Mouse (Mus musculus) CH12.LX (cell line): Measurements from ENCODE around the gene Tmem130. TPM values are rescaled to one million over a fixed set of nuclear protein-coding genes. Genes with fewer than 3 reads are reported as not detected.
A peak's percentile ranks its signal among the peaks of the same experiment; 100 is the strongest.

Source experiments
- DNase-seq: peaks from one replicate; pipeline ENCODE4 v3.0.0-alpha.2; 2013; ENCODE audit errors: extremely low read depth
- H3K27ac ChIP-seq: 2 replicates; pipeline ENCODE4 v1.5.1; 2012; ENCODE audit warnings: low read depth, mild to moderate bottlenecking, control low read depth, moderate library complexity; ENCODE audit not compliant: insufficient read depth
- H3K27me3 ChIP-seq: replicated peaks from 2 replicates; pipeline ENCODE3; 2012; ENCODE audit warnings: inconsistent platforms
- H3K36me3 ChIP-seq, 2 experiments: replicated peaks in 1 of 2; 2 replicates each; pipeline versions ENCODE3 to v1.6.1; 2012; ENCODE audit warnings: inconsistent platforms in 1 of 2, low read length in 1 of 2, mild to moderate bottlenecking in 1 of 2, mixed read lengths in 1 of 2, moderate library complexity in 1 of 2; ENCODE audit not compliant: control insufficient read depth in 1 of 2, insufficient read depth in 1 of 2
- H3K4me1 ChIP-seq, 2 experiments: 2 replicates each; pipeline ENCODE4 v1.6.1; 2012; ENCODE audit warnings: inconsistent platforms in 1 of 2, moderate library complexity in 1 of 2; ENCODE audit not compliant: insufficient read depth in 2 of 2, control insufficient read depth in 1 of 2
- H3K4me2 ChIP-seq: 2 replicates; pipeline ENCODE4 v1.6.1; 2012; ENCODE audit warnings: low read depth, mild to moderate bottlenecking, control low read depth; ENCODE audit not compliant: poor library complexity, insufficient read depth, severe bottlenecking
- H3K4me3 ChIP-seq, 3 experiments: fragments of 150-350 bp in 1 of 3; sonication (generic) in 1 of 3; replicated peaks in 1 of 3; 2 replicates each; pipeline versions ENCODE3 to v1.5.1; 2011 to 2012; ENCODE audit warnings: low read depth in 2 of 3, low read length in 2 of 3, mild to moderate bottlenecking in 2 of 3, moderate library complexity in 2 of 3, control low read depth in 1 of 3, improper control_type of control experiment in 1 of 3, inconsistent platforms in 1 of 3, mixed read lengths in 1 of 3; ENCODE audit not compliant: poor library complexity in 1 of 3
- H3K79me2 ChIP-seq: replicated peaks from 2 replicates; pipeline ENCODE4 v1.6.1; 2012; ENCODE audit warnings: mild to moderate bottlenecking, moderate library complexity; ENCODE audit not compliant: control insufficient read depth, poor library complexity, insufficient read depth, severe bottlenecking; ENCODE audit errors: extremely low read depth
- H3K9ac ChIP-seq: 2 replicates; pipeline ENCODE4 v1.6.1; 2012; ENCODE audit warnings: low read depth, mild to moderate bottlenecking, control low read depth, moderate library complexity; ENCODE audit not compliant: insufficient read depth
- H3K9me3 ChIP-seq: replicated peaks from 2 replicates; pipeline ENCODE3; 2012; ENCODE audit warnings: low read length, inconsistent platforms, mixed read lengths
- CTCF ChIP-seq, 2 experiments: IDR thresholded peaks in 1 of 2; conservative IDR thresholded peaks in 1 of 2; 2 replicates each; pipeline ENCODE4 v1.5.1; 2011 to 2012; ENCODE audit warnings: low read depth in 2 of 2, low read length in 2 of 2, improper control_type of control experiment in 1 of 2, inconsistent platforms in 1 of 2, mild to moderate bottlenecking in 1 of 2, moderate library complexity in 1 of 2
- EP300 ChIP-seq: IDR thresholded peaks from 2 replicates; pipeline ENCODE4 v1.6.1; 2011; ENCODE audit warnings: low read length, improper control_type of control experiment
- ETS1 ChIP-seq: conservative IDR thresholded peaks from 2 replicates; pipeline ENCODE4 v1.6.1; 2012; ENCODE audit warnings: low read depth, mild to moderate bottlenecking, inconsistent platforms, low read length, improper control_type of control experiment, moderate library complexity
- JUN ChIP-seq: IDR thresholded peaks from 2 replicates; pipeline ENCODE4 v1.6.1; 2011; ENCODE audit warnings: low read depth, mild to moderate bottlenecking, low read length, improper control_type of control experiment, moderate library complexity; ENCODE audit not compliant: insufficient read depth
- JUND ChIP-seq: conservative IDR thresholded peaks from 2 replicates; pipeline ENCODE4 v1.6.1; 2011; ENCODE audit warnings: low read depth, low read length, improper control_type of control experiment
- MAX ChIP-seq: IDR thresholded peaks from 2 replicates; pipeline ENCODE4 v1.6.1; 2011; ENCODE audit warnings: low read length, improper control_type of control experiment
- MEF2A ChIP-seq: IDR thresholded peaks from 2 replicates; pipeline ENCODE4 v1.6.1; 2014; ENCODE audit warnings: low read depth, mild to moderate bottlenecking, inconsistent platforms, low read length, improper control_type of control experiment, borderline replicate concordance
- MYC ChIP-seq: IDR thresholded peaks from 2 replicates; pipeline ENCODE4 v1.6.1; 2011; ENCODE audit warnings: low read depth, mild to moderate bottlenecking, improper control_type of control experiment, low read length
- NELFE ChIP-seq: IDR thresholded peaks from 2 replicates; pipeline ENCODE4 v1.6.1; 2011; ENCODE audit warnings: low read depth, low read length, improper control_type of control experiment
- PAX5 ChIP-seq: IDR thresholded peaks from 2 replicates; pipeline ENCODE4 v1.6.1; 2012; ENCODE audit warnings: low read length, inconsistent platforms, mixed read lengths
- POLR2AphosphoS2 ChIP-seq: IDR thresholded peaks from 2 replicates; pipeline ENCODE4 v1.6.1; 2011; ENCODE audit warnings: low read depth, low read length, improper control_type of control experiment
- RAD21 ChIP-seq: IDR thresholded peaks from 2 replicates; pipeline ENCODE4 v1.6.1; 2011; ENCODE audit warnings: low read depth, mild to moderate bottlenecking, low read length, improper control_type of control experiment, moderate library complexity
- RCOR1 ChIP-seq: conservative IDR thresholded peaks from 2 replicates; pipeline ENCODE4 v1.6.1; 2012; ENCODE audit warnings: low read depth, mild to moderate bottlenecking, inconsistent platforms, low read length, improper control_type of control experiment
- SIN3A ChIP-seq: IDR thresholded peaks from 2 replicates; pipeline ENCODE4 v1.6.1; 2012; ENCODE audit warnings: low read length, improper control_type of control experiment, inconsistent platforms
- UBTF ChIP-seq: IDR thresholded peaks from 2 replicates; pipeline ENCODE4 v1.6.1; 2012; ENCODE audit warnings: low read depth, mild to moderate bottlenecking, inconsistent platforms, low read length, improper control_type of control experiment, moderate library complexity
- USF1 ChIP-seq: IDR thresholded peaks from 2 replicates; pipeline ENCODE4 v1.6.1; 2014; ENCODE audit warnings: low read depth, mild to moderate bottlenecking, inconsistent platforms, low read length, improper control_type of control experiment
- ZMIZ1 ChIP-seq: IDR thresholded peaks from 2 replicates; pipeline ENCODE4 v1.6.1; 2012; ENCODE audit warnings: low read depth, mild to moderate bottlenecking, inconsistent platforms, low read length, improper control_type of control experiment
- dilution Hi-C: fragments of 300-500 bp; cut with MboI; formaldehyde crosslinking; loops from 2 replicates; pipeline ENCODE4 v1.14.3; 2020; ENCODE audit warnings: low sequenced_read_pairs; ENCODE audit not compliant: extremely low pct_unique_long_range_greater_than_20kb, extremely low pct_ligation_motif_present
- in situ Hi-C: fragments of 300-500 bp; cut with MboI; formaldehyde crosslinking; loops from 3 replicates; pipeline ENCODE4 v1.14.3; 2019; ENCODE audit warnings: low sequenced_read_pairs, low pct_ligation_motif_present, low pct_unique_long_range_greater_than_20kb, mixed read lengths
- polyA plus RNA-seq: library from polyadenylated mRNA; unstranded; fragments of >175 nt; gene quantifications from 2 replicates; pipeline ENCODE4 v1.2.1, GENCODE M21; 2012; ENCODE audit warnings: low read depth; ENCODE audit not compliant: insufficient read length
- total RNA-seq, 2 experiments: library from RNA; depleted of rRNA; stranded (reverse); fragments of 300-350 nt in 1 of 2; fragments of >200 nt in 1 of 2; gene quantifications; 2 replicates each; pipeline ENCODE4 v1.2.3; 2012 to 2014

Gene Tmem130
- total and polyA plus RNA-seq, 3 experiments, result not detected

- no peak overlapping the region for H3K4me3 ChIP-seq
- no peaks in the 10 kb centered on the region for H3K79me2 ChIP-seq
- no peaks in the 10 kb centered on the region for H3K27me3 ChIP-seq
- H3K36me3 ChIP-seq, result peaks cover 86 to 96% of the 10 kb centered on the region in 2 experiments
- TF ChIP-seq PAX5, result no peak
- TF ChIP-seq SIN3A, result no peak
- TF ChIP-seq JUND, result no peak
- no peak for TF ChIP-seq JUN
- peak in 1 of 2 experiments; percentile 41; a peak in 2 of 4 replicates for TF ChIP-seq CTCF (conservative IDR thresholded peaks at IDR 0.05 in 1 of 2, IDR thresholded peaks at IDR 0.05 in 1 of 2; ENCODE audit: low read depth in 2 of 2, low read length in 2 of 2)
- TF ChIP-seq RCOR1, result no peak
- no peak for TF ChIP-seq MYC
- no peak for TF ChIP-seq ZMIZ1
- TF ChIP-seq, all 38 proteins: peak for 1
- Histone ChIP-seq H3K9ac (no peak overlapping the region), H3K27ac (no peak overlapping the region), H3K4me1 (0 out of 4 replicates have a peak, but pooled peaks cover 0 to 2% of the 10 kb centered on the region in 2 experiments), H3K4me2 (no peak overlapping the region), H3K9me3 (no peaks in the 10 kb centered on the region)
- no peak for DNase-seq
- in situ Hi-C loops (no loop called here), dilution Hi-C loops (no loop called here)
Observed at GRCm38 (mm10) chr5:144793374-144793773, 31.8 kb upstream of the Tmem130 start.

- Histone ChIP-seq H3K9ac (no peak overlapping the region), H3K27ac (no peak overlapping the region), H3K27me3 (no peaks in the 10 kb centered on the region), H3K36me3 (peaks cover 79 to 96% of the 10 kb centered on the region in 2 experiments), H3K4me2 (no peak overlapping the region), H3K9me3 (no peaks in the 10 kb centered on the region), H3K4me1 (no peaks in the 10 kb centered on the region), H3K4me3 (no peak overlapping the region), H3K79me2 (no peaks in the 10 kb centered on the region)
- in situ Hi-C loops (loop anchor here (10.0 kb wide), 1 partner anchor 48 kb away; no protein-coding TSS in a partner anchor), dilution Hi-C loops (no loop called here)
- TF ChIP-seq MAX (no peak), NELFE (no peak), MEF2A (no peak), JUND (no peak), MYC (no peak), EP300 (no peak), USF1 (no peak), ETS1 (no peak), POLR2AphosphoS2 (no peak), RAD21 (no peak), UBTF (no peak)
- DNase-seq, result no peak
Observed at GRCm38 (mm10) chr5:144786464-144786863, 24.8 kb upstream of the Tmem130 start.
